8 mouse cellular contexts compared by ENCODE assay signal in genomic region chr7:141193348-141193856, GRCm38 (mm10). TPM values are rescaled to one million over a fixed set of nuclear protein-coding genes. Genes with fewer than 3 reads are reported as not detected.
DNase-seq lines count a peak whose midpoint lies in the region; ATAC-seq and TF ChIP-seq lines count a peak whose summit lies in the region.

No protein-coding gene starts in this region.

- no peaks in the 10 kb centered on the region for H3K9me3 ChIP-seq in forebrain, postnatal 0 days (ENCODE audit: low read length)
- H3K9me3 ChIP-seq in liver, postnatal 0 days (ENCODE audit: low read length) = no peaks in the 10 kb centered on the region
- no peaks in the 10 kb centered on the region for H3K9me3 ChIP-seq in neural tube, embryonic 12.5 days

- peaks cover 12% of the 10 kb centered on the region for H3K4me1 ChIP-seq in forebrain, postnatal 0 days (ENCODE audit: insufficient read depth)
- H3K4me1 ChIP-seq in liver, postnatal 0 days (ENCODE audit: insufficient read depth) = peaks cover 31% of the 10 kb centered on the region
- H3K4me1 ChIP-seq in neural tube, embryonic 12.5 days = peaks cover 21% of the 10 kb centered on the region

- no peak for TF ChIP-seq EP300 in liver, postnatal 0 days (IDR thresholded peaks at IDR 0.05; ENCODE audit: low read depth)

- peak; percentile 15 for ATAC-seq in forebrain, postnatal 0 days
- ATAC-seq in liver, postnatal 0 days = peak; percentile 9
- ATAC-seq in neural tube, embryonic 12.5 days (ENCODE audit: low FRiP score, low read depth) = peak; percentile 10; the same call in 1 of the 2 replicates
- no peak for ATAC-seq in monocyte, adult 5-6 weeks (replicated peaks; ENCODE audit: insufficient number of reproducible peaks, low FRiP score, low TSS enrichment, poor library complexity, severe bottlenecking)

- peak overlapping the region; percentile 82 for H3K27ac ChIP-seq in forebrain, postnatal 0 days (ENCODE audit: low read depth, low read length)
- H3K27ac ChIP-seq in liver, postnatal 0 days (ENCODE audit: low read depth) = peak overlapping the region; percentile 91
- peak overlapping the region; percentile 50; the same call in 1 of the 2 replicates for H3K27ac ChIP-seq in neural tube, embryonic 12.5 days

- DNase-seq in ovary, postnatal 36 days (ENCODE audit: low spot score) = peak; percentile 52
- no peak for DNase-seq in ovary, adult 18-20 months (ENCODE audit: low spot score)
- peak; percentile 37 for DNase-seq in brain, adult 2 months (ENCODE audit: low read depth, low spot score)
- peak; percentile 43 for DNase-seq in forebrain, postnatal 0 days
- DNase-seq in kidney, adult 8-10 months = peak; percentile 40 to 41
- peak; percentile 62 for DNase-seq in liver, postnatal 0 days

- peak overlapping the region; percentile 97 for H3K4me3 ChIP-seq in forebrain, postnatal 0 days (ENCODE audit: low read depth, low read length)
- H3K4me3 ChIP-seq in liver, postnatal 0 days (ENCODE audit: low read depth, low read length) = peak overlapping the region; percentile 95
- peak overlapping the region; percentile 90 for H3K4me3 ChIP-seq in neural tube, embryonic 12.5 days

- peak overlapping the region; percentile 99 for H3K4me2 ChIP-seq in forebrain, postnatal 0 days (ENCODE audit: low read depth)
- peak overlapping the region; percentile 100 for H3K4me2 ChIP-seq in liver, postnatal 0 days (ENCODE audit: low read depth, low read length)
- H3K4me2 ChIP-seq in neural tube, embryonic 12.5 days (replicated peaks) = peak overlapping the region; percentile 97

- TF ChIP-seq CTCF in forebrain, postnatal 0 days (IDR thresholded peaks at IDR 0.05; ENCODE audit: low read depth) = 0 out of 2 replicates have a peak, but pooled peaks have one; percentile 9
- no peak for TF ChIP-seq CTCF in liver, postnatal 0 days (IDR thresholded peaks at IDR 0.05; ENCODE audit: low read depth)

- H3K27me3 ChIP-seq in forebrain, postnatal 0 days (ENCODE audit: insufficient read depth, low read length) = no peaks in the 10 kb centered on the region
- no peaks in the 10 kb centered on the region for H3K27me3 ChIP-seq in liver, postnatal 0 days (ENCODE audit: insufficient read depth, low read length)
- no peaks in the 10 kb centered on the region for H3K27me3 ChIP-seq in neural tube, embryonic 12.5 days (replicated peaks)

- peak overlapping the region; percentile 94 for H3K9ac ChIP-seq in forebrain, postnatal 0 days
- peak overlapping the region; percentile 96 for H3K9ac ChIP-seq in liver, postnatal 0 days (replicated peaks)
- peak overlapping the region; percentile 93 for H3K9ac ChIP-seq in neural tube, embryonic 12.5 days

- H3K36me3 ChIP-seq in forebrain, postnatal 0 days (ENCODE audit: insufficient read depth) = peaks cover 35% of the 10 kb centered on the region
- peaks cover 32% of the 10 kb centered on the region for H3K36me3 ChIP-seq in liver, postnatal 0 days (replicated peaks; ENCODE audit: insufficient read depth, low read length)
- H3K36me3 ChIP-seq in neural tube, embryonic 12.5 days = peaks cover 35% of the 10 kb centered on the region

- WGBS in forebrain, postnatal 0 days = 1% methylated on average over 39 of the region's 43 CpGs
- WGBS in liver, postnatal 0 days (ENCODE audit: insufficient replicate concordance) = under 1% methylated on average over 35 of the region's 43 CpGs
- WGBS in neural tube, embryonic 12.5 days = 1% methylated on average over 37 of the region's 43 CpGs

RNA-seq across cellular contexts. Expression of gene Hras, which starts 0.4 kb away (rescaled TPM):
- total RNA-seq in forebrain, postnatal 0 days (2014; rRNA removed) = 103 and 149 TPM in 2 replicates
- 198 and 199 TPM in 2 replicates for polyA plus RNA-seq in forebrain, postnatal 0 days (2015; fragmentation: Nextera tagmentation; extraction: Ambion mirVana)
- polyA plus RNA-seq in liver, postnatal 0 days (2015; fragmentation: Nextera tagmentation; extraction: Ambion mirVana) = 44.0 and 46.2 TPM in 2 replicates
- polyA plus RNA-seq in neural tube, embryonic 12.5 days (2016; fragmentation: Nextera tagmentation; extraction: Ambion mirVana) = 114 and 121 TPM in 2 replicates
- total RNA-seq in monocyte, adult 5-6 weeks (2017) = 22.4 to 25.6 TPM (median 25.2 TPM) in 3 replicates

RNA-seq across cellular contexts. Expression of gene Lrrc56, which starts 0.6 kb away (rescaled TPM):
- 11.1 and 11.7 TPM in 2 replicates for total RNA-seq in forebrain, postnatal 0 days (2014; rRNA removed)
- 10.2 and 10.7 TPM in 2 replicates for polyA plus RNA-seq in forebrain, postnatal 0 days (2015; fragmentation: Nextera tagmentation; extraction: Ambion mirVana)
- polyA plus RNA-seq in liver, postnatal 0 days (2015; fragmentation: Nextera tagmentation; extraction: Ambion mirVana) = 2.0 and 2.2 TPM in 2 replicates
- polyA plus RNA-seq in neural tube, embryonic 12.5 days (2016; fragmentation: Nextera tagmentation; extraction: Ambion mirVana) = 11.2 TPM in 2 replicates
- 2.1 to 2.8 TPM (median 2.1 TPM) in 3 replicates for total RNA-seq in monocyte, adult 5-6 weeks (2017)

RNA-seq across cellular contexts. Expression of gene Lmntd2, which starts 20.5 kb away (rescaled TPM):
- 0.62 TPM in 1 of 2 replicates, not detected in the other for total RNA-seq in forebrain, postnatal 0 days (2014; rRNA removed)
- 0.15 and 0.33 TPM in 2 replicates for polyA plus RNA-seq in forebrain, postnatal 0 days (2015; fragmentation: Nextera tagmentation; extraction: Ambion mirVana)
- 0.49 TPM in 2 replicates for polyA plus RNA-seq in liver, postnatal 0 days (2015; fragmentation: Nextera tagmentation; extraction: Ambion mirVana)
- polyA plus RNA-seq in neural tube, embryonic 12.5 days (2016; fragmentation: Nextera tagmentation; extraction: Ambion mirVana) = 2.5 and 3.8 TPM in 2 replicates
- 1.6 TPM in 1 of 3 replicates, not detected in the others for total RNA-seq in monocyte, adult 5-6 weeks (2017)

RNA-seq across cellular contexts. Expression of gene Rnh1, which starts 20.7 kb away (rescaled TPM):
- 41.6 and 41.9 TPM in 2 replicates for total RNA-seq in forebrain, postnatal 0 days (2014; rRNA removed)
- polyA plus RNA-seq in forebrain, postnatal 0 days (2015; fragmentation: Nextera tagmentation; extraction: Ambion mirVana) = 43.1 and 45.4 TPM in 2 replicates
- polyA plus RNA-seq in liver, postnatal 0 days (2015; fragmentation: Nextera tagmentation; extraction: Ambion mirVana) = 55.2 and 55.7 TPM in 2 replicates
- 56.9 and 60.9 TPM in 2 replicates for polyA plus RNA-seq in neural tube, embryonic 12.5 days (2016; fragmentation: Nextera tagmentation; extraction: Ambion mirVana)
- total RNA-seq in monocyte, adult 5-6 weeks (2017) = 73.1 to 101 TPM (median 77.7 TPM) in 3 replicates

RNA-seq across cellular contexts. Expression of gene Rassf7, which starts 22.3 kb away (rescaled TPM):
- total RNA-seq in forebrain, postnatal 0 days (2014; rRNA removed) = 13.3 and 15.8 TPM in 2 replicates
- 15.6 and 19.1 TPM in 2 replicates for polyA plus RNA-seq in forebrain, postnatal 0 days (2015; fragmentation: Nextera tagmentation; extraction: Ambion mirVana)
- polyA plus RNA-seq in liver, postnatal 0 days (2015; fragmentation: Nextera tagmentation; extraction: Ambion mirVana) = 24.9 and 27.3 TPM in 2 replicates
- 37.1 and 38.7 TPM in 2 replicates for polyA plus RNA-seq in neural tube, embryonic 12.5 days (2016; fragmentation: Nextera tagmentation; extraction: Ambion mirVana)
- 1.4 to 11.5 TPM (median 1.9 TPM) in 3 replicates for total RNA-seq in monocyte, adult 5-6 weeks (2017)
